Mouse (Mus musculus): ENCODE results near the gene Soat2.

The Soat2 gene

GRCm38 (mm10) chr15:102192271-102192812 is 42.0 kb downstream of the Soat2 start:
- DNase-seq: no peak

GRCm38 (mm10) chr15:102192820-102193386 is 42.6 kb downstream of the Soat2 start:
- DNase-seq: no peak

- no peak for DNase-seq
Observed at GRCm38 (mm10) chr15:102193652-102194051, 43.3 kb downstream of the Soat2 start.

GRCm38 (mm10) chr15:102194439-102194838 is 44.1 kb downstream of the Soat2 start:
- DNase-seq: peak; percentile 60

- DNase-seq: no peak
Observed at GRCm38 (mm10) chr15:102195373-102195772, 45.0 kb downstream of the Soat2 start.

- peak; percentile 54 for DNase-seq
Observed at GRCm38 (mm10) chr15:102198841-102199240, 48.5 kb downstream of the Soat2 start.

- DNase-seq: peak; percentile 97
Observed at GRCm38 (mm10) chr15:102202971-102203834, 52.9 kb downstream of the Soat2 start, which contains the start of gene Zfp740. Zfp740 (plus strand) TSS chr15:102203249.

- DNase-seq: peak; percentile 71
Observed at GRCm38 (mm10) chr15:102203835-102204381, 53.6 kb downstream of the Soat2 start.

- DNase-seq: no peak
Observed at GRCm38 (mm10) chr15:102204674-102205505, 54.6 kb downstream of the Soat2 start, which contains the start of gene Csad. Csad (minus strand) TSS chr15:102204724.

- DNase-seq: peak; percentile 41
Observed at GRCm38 (mm10) chr15:102205779-102206178, 55.5 kb downstream of the Soat2 start.

- DNase-seq: peak; percentile 64
Observed at GRCm38 (mm10) chr15:102207351-102207750, 57.0 kb downstream of the Soat2 start.

GRCm38 (mm10) chr15:102208092-102208561 is 57.8 kb downstream of the Soat2 start:
- no peak for DNase-seq

- DNase-seq: no peak
Observed at GRCm38 (mm10) chr15:102209114-102209513, 58.8 kb downstream of the Soat2 start.

GRCm38 (mm10) chr15:102210816-102211215 is 60.5 kb downstream of the Soat2 start:
- DNase-seq: no peak

GRCm38 (mm10) chr15:102211895-102212294 is 61.6 kb downstream of the Soat2 start:
- no peak for DNase-seq

Measured in kidney, adult 9 months (tissue).